Mouse (Mus musculus): ENCODE results near the gene A730061H03Rik.

DNA sequence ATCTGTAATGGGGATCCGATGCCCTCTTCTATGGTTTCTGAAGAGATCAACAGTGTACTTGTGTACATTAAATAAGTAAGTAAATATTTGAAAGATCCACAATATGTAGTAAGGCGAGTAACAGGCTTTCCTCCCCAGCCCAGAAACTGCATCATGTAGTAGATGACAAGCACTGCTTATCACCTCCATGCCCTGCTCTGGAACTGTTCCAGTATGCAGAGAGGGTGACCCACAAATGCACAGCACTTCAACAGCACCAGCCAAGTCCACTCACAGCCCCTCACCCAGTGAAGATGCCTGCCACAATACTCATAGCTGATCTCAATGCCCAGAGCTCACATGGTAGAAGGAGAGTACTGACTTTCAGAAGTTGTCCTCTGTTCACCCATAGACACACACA lies 10.4 kb upstream of the A730061H03Rik start:
- TF ChIP-seq POLR2A (IDR thresholded peaks at IDR 0.05; ENCODE audit: borderline replicate concordance, control insufficient read depth, low read depth, low read length): no peak
- no peak for TF ChIP-seq CTCF (IDR thresholded peaks at IDR 0.05; ENCODE audit: control insufficient read depth, insufficient read depth, low read length)
